26 mouse cellular contexts compared by ENCODE assay signal in genomic region chr17:85758581-85759098, GRCm38 (mm10).
A peak's percentile ranks its signal among the peaks of the same experiment; 100 is the strongest.
DNase-seq lines count a peak whose midpoint lies in the region; ATAC-seq and TF ChIP-seq lines count a peak whose summit lies in the region.
"Had no signal": no experiment of that assay in that cellular context is flagged by ENCODE, and none has a peak within 500 bp of the region (broad histone marks: within the 10 kb centered on the region; RNA-seq: fewer than 3 reads in every experiment).

No protein-coding gene starts in this region.

- no peak for ATAC-seq in embryonic facial prominence, embryonic 14.5 days (ENCODE audit: low read depth)
- peak; percentile 36; the same call in 1 of the 2 replicates for ATAC-seq in forebrain, postnatal 0 days
- ATAC-seq in forebrain, embryonic 13.5 days, result no peak
- ATAC-seq in lung, embryonic 16.5 days (ENCODE audit: low read depth), result peak; percentile 59; the same call in 1 of the 2 replicates
- ATAC-seq: activated CD4-positive, CD25-positive, alpha-beta regulatory T cell, adult 4 months; hindbrain, postnatal 0 days; inflammation-experienced regulatory T-cells, adult 6 months; intestine, embryonic 16.5 days had no signal

- no peak for TF ChIP-seq CTCF in forebrain, postnatal 0 days (IDR thresholded peaks at IDR 0.05; ENCODE audit: low read depth)

- H3K4me1 ChIP-seq in embryonic facial prominence, embryonic 14.5 days (ENCODE audit: control insufficient read depth, insufficient read depth, low read length), result peaks cover 3% of the 10 kb centered on the region; the same call in 1 of the 2 replicates
- peaks cover 9% of the 10 kb centered on the region; the same call in 1 of the 2 replicates for H3K4me1 ChIP-seq in embryonic facial prominence, embryonic 10.5 days
- H3K4me1 ChIP-seq in forebrain, postnatal 0 days (ENCODE audit: insufficient read depth), result no peaks in the 10 kb centered on the region; the same call in 1 of the 2 replicates
- H3K4me1 ChIP-seq in forebrain, embryonic 13.5 days, result no peaks in the 10 kb centered on the region
- H3K4me1 ChIP-seq in lung, embryonic 16.5 days (replicated peaks; ENCODE audit: control insufficient read depth, insufficient read depth, low read length), result no peaks in the 10 kb centered on the region
- H3K4me1 ChIP-seq: forebrain, embryonic 10.5 days; heart, embryonic 13.5 days had no signal

- H3K4me3 ChIP-seq in embryonic facial prominence, embryonic 14.5 days (ENCODE audit: low read depth, low read length), result no peak overlapping the region
- no peak overlapping the region for H3K4me3 ChIP-seq in embryonic facial prominence, embryonic 10.5 days
- H3K4me3 ChIP-seq in forebrain, postnatal 0 days (ENCODE audit: low read depth, low read length), result no peak overlapping the region
- no peak overlapping the region for H3K4me3 ChIP-seq in forebrain, embryonic 13.5 days
- no peak overlapping the region for H3K4me3 ChIP-seq in lung, embryonic 16.5 days (ENCODE audit: low read length)
- H3K4me3 ChIP-seq: embryonic facial prominence, embryonic 13.5 days; forebrain, embryonic 10.5 days; heart, adult 2 months; heart, embryonic 10.5 days; heart, embryonic 13.5 days had no signal

- no peak overlapping the region for H3K9ac ChIP-seq in embryonic facial prominence, embryonic 14.5 days (ENCODE audit: low read depth, low read length)
- no peak overlapping the region for H3K9ac ChIP-seq in forebrain, postnatal 0 days
- no peak overlapping the region for H3K9ac ChIP-seq in forebrain, embryonic 13.5 days
- H3K9ac ChIP-seq in lung, embryonic 16.5 days (ENCODE audit: low read length), result no peak overlapping the region
- H3K9ac ChIP-seq: embryonic facial prominence, embryonic 13.5 days; heart, embryonic 13.5 days; hindbrain, embryonic 14.5 days had no signal

- DNase-seq in embryonic facial prominence, embryonic 14.5 days (ENCODE audit: low spot score), result peak; percentile 31
- no peak for DNase-seq in embryonic facial prominence, embryonic 10.5 days (ENCODE audit: low spot score)
- DNase-seq in forebrain, postnatal 0 days, result peak; percentile 30
- DNase-seq in lung, postnatal 4 days, result no peak
- DNase-seq: adrenal gland, adult 8-10 months; adrenal gland, postnatal 25 days; cerebellum, adult 11 months; cerebellum, adult 2 months; cerebellum, adult 9-11 months; cerebellum, postnatal 25 days; gastrocnemius, postnatal 10 days; gastrocnemius, postnatal 36 days; heart, adult 2 months; heart, postnatal 14 days; heart, postnatal 4 days had no signal

- WGBS in embryonic facial prominence, embryonic 14.5 days, result 24% methylated on average over 9 of the region's 9 CpGs
- 67% methylated on average over 9 of the region's 9 CpGs for WGBS in embryonic facial prominence, embryonic 10.5 days
- 26% methylated on average over 9 of the region's 9 CpGs for WGBS in forebrain, postnatal 0 days
- WGBS in forebrain, embryonic 13.5 days, result 64% methylated on average over 9 of the region's 9 CpGs
- 30% methylated on average over 9 of the region's 9 CpGs for WGBS in lung, embryonic 16.5 days

- 0 out of 2 replicates have a peak, but pooled peaks cover 3% of the 10 kb centered on the region for H3K9me3 ChIP-seq in embryonic facial prominence, embryonic 14.5 days (ENCODE audit: control insufficient read depth, low read length)
- H3K9me3 ChIP-seq in embryonic facial prominence, embryonic 10.5 days, result peaks cover 10% of the 10 kb centered on the region; the same call in 1 of the 2 replicates
- no peaks in the 10 kb centered on the region; the same call in 1 of the 2 replicates for H3K9me3 ChIP-seq in forebrain, postnatal 0 days (ENCODE audit: low read length)
- H3K9me3 ChIP-seq in forebrain, embryonic 13.5 days (replicated peaks), result peaks cover 10% of the 10 kb centered on the region; the same call in 1 of the 2 replicates
- H3K9me3 ChIP-seq in lung, embryonic 16.5 days (ENCODE audit: control insufficient read depth, low read length), result no peaks in the 10 kb centered on the region
- H3K9me3 ChIP-seq: heart, embryonic 10.5 days had no signal

- no peaks in the 10 kb centered on the region for H3K27me3 ChIP-seq in embryonic facial prominence, embryonic 14.5 days (replicated peaks; ENCODE audit: control insufficient read depth, insufficient read depth, low read length)
- H3K27me3 ChIP-seq in embryonic facial prominence, embryonic 10.5 days (replicated peaks; ENCODE audit: low read depth, poor library complexity, severe bottlenecking), result peaks cover 26% of the 10 kb centered on the region
- no peaks in the 10 kb centered on the region for H3K27me3 ChIP-seq in forebrain, postnatal 0 days (ENCODE audit: insufficient read depth, low read length)
- no peaks in the 10 kb centered on the region for H3K27me3 ChIP-seq in forebrain, embryonic 13.5 days
- H3K27me3 ChIP-seq in lung, embryonic 16.5 days (ENCODE audit: control insufficient read depth, insufficient read depth, low read depth, low read length), result no peaks in the 10 kb centered on the region
- H3K27me3 ChIP-seq: embryonic facial prominence, embryonic 13.5 days; heart, embryonic 13.5 days had no signal

- no peaks in the 10 kb centered on the region for H3K36me3 ChIP-seq in embryonic facial prominence, embryonic 14.5 days (ENCODE audit: control insufficient read depth, insufficient read depth, low read length)
- H3K36me3 ChIP-seq in embryonic facial prominence, embryonic 10.5 days (replicated peaks), result no peaks in the 10 kb centered on the region
- H3K36me3 ChIP-seq in forebrain, postnatal 0 days (ENCODE audit: insufficient read depth), result no peaks in the 10 kb centered on the region
- no peaks in the 10 kb centered on the region for H3K36me3 ChIP-seq in forebrain, embryonic 13.5 days (ENCODE audit: poor library complexity, severe bottlenecking)
- no peaks in the 10 kb centered on the region for H3K36me3 ChIP-seq in lung, embryonic 16.5 days (ENCODE audit: control insufficient read depth, insufficient read depth, low read length)
- H3K36me3 ChIP-seq: embryonic facial prominence, embryonic 13.5 days; forebrain, embryonic 10.5 days; heart, embryonic 10.5 days; heart, embryonic 13.5 days had no signal

- no peak overlapping the region for H3K4me2 ChIP-seq in embryonic facial prominence, embryonic 14.5 days (ENCODE audit: low read depth, low read length)
- H3K4me2 ChIP-seq in forebrain, postnatal 0 days (ENCODE audit: low read depth), result no peak overlapping the region
- H3K4me2 ChIP-seq in forebrain, embryonic 13.5 days, result no peak overlapping the region
- H3K4me2 ChIP-seq in lung, embryonic 16.5 days (ENCODE audit: low read depth, low read length), result no peak overlapping the region
- H3K4me2 ChIP-seq: embryonic facial prominence, embryonic 13.5 days; heart, embryonic 13.5 days; hindbrain, embryonic 14.5 days had no signal

- H3K27ac ChIP-seq in embryonic facial prominence, embryonic 14.5 days (replicated peaks; ENCODE audit: low read depth, low read length), result no peak overlapping the region
- no peak overlapping the region for H3K27ac ChIP-seq in embryonic facial prominence, embryonic 10.5 days (replicated peaks)
- H3K27ac ChIP-seq in forebrain, postnatal 0 days (ENCODE audit: low read depth, low read length), result no peak overlapping the region
- H3K27ac ChIP-seq in forebrain, embryonic 13.5 days, result no peak overlapping the region
- no peak overlapping the region for H3K27ac ChIP-seq in lung, embryonic 16.5 days (ENCODE audit: low read length)
- H3K27ac ChIP-seq: embryonic facial prominence, embryonic 13.5 days; forebrain, embryonic 10.5 days; heart, adult 2 months; heart, embryonic 10.5 days; heart, embryonic 13.5 days; hindbrain, embryonic 14.5 days; hindbrain, postnatal 0 days had no signal

Comparison
In these comparisons a context has a peak if more than half of its experiments do, and no peak if none do; other contexts are left out.
1. ATAC-seq: peak in forebrain, postnatal 0 days (single experiment) and lung, embryonic 16.5 days (single experiment); none in embryonic facial prominence, embryonic 14.5 days (single experiment) and forebrain, embryonic 13.5 days (single experiment).
2. DNase-seq: peak in embryonic facial prominence, embryonic 14.5 days (single experiment) and forebrain, postnatal 0 days (single experiment); none in embryonic facial prominence, embryonic 10.5 days (single experiment) and lung, postnatal 4 days (0 of 2).